Mouse (Mus musculus): ENCODE results near the gene Cpt1a. TPM values are rescaled to one million over a fixed set of nuclear protein-coding genes. Genes with fewer than 3 reads are reported as not detected.

The Cpt1a gene
- 10 to 100 TPM; 24.1 to 28.5 TPM for total RNA-seq (2021)

- intact Hi-C loops (cut with DNase I), result no loop called here
Observed at GRCm38 (mm10) chr19:3322261-3322969, at the start of gene Cpt1a. Gene Cpt1a (plus strand): TSS chr19:3322334.

GRCm38 (mm10) chr19:3273331-3273730, 48.8 kb upstream of the Cpt1a start:
- no peak for DNase-seq
- intact Hi-C loops (cut with DNase I), result no loop called here

More at GRCm38 (mm10) chr19:3322261-3322969, at the start of gene Cpt1a:
- peak; percentile 32 for DNase-seq

- intact Hi-C loops (cut with DNase I), result no loop called here
- no peak for DNase-seq
Observed at GRCm38 (mm10) chr19:3275744-3276365, 46.3 kb upstream of the Cpt1a start.

GRCm38 (mm10) chr19:3281886-3282285, 40.2 kb upstream of the Cpt1a start:
- intact Hi-C loops (cut with DNase I), result no loop called here
- no peak for DNase-seq

- peak; percentile 88 for DNase-seq
- intact Hi-C loops (cut with DNase I), result no loop called here
Observed at GRCm38 (mm10) chr19:3282572-3283467, 39.3 kb upstream of the Cpt1a start, which contains the start of the genes Mrpl21 and Ighmbp2. Gene Mrpl21 (plus strand): TSS chr19:3282901. Gene Ighmbp2 (minus strand): TSS chr19:3283017.

GRCm38 (mm10) chr19:3289006-3289405, 33.1 kb upstream of the Cpt1a start:
- no peak for DNase-seq
- intact Hi-C loops (cut with DNase I), result no loop called here

GRCm38 (mm10) chr19:3292028-3292427, 30.1 kb upstream of the Cpt1a start:
- peak; percentile 66 for DNase-seq
- intact Hi-C loops (cut with DNase I), result loop anchor here (5.0 kb wide), 1 partner anchor 160 kb away; no protein-coding TSS in a partner anchor

- no peak for DNase-seq
- intact Hi-C loops (cut with DNase I), result loop anchor here (5.0 kb wide), 1 partner anchor 159 kb away; no protein-coding TSS in a partner anchor
Observed at GRCm38 (mm10) chr19:3292993-3293392, 29.1 kb upstream of the Cpt1a start.

- intact Hi-C loops (cut with DNase I), result no loop called here
- no peak for DNase-seq
Observed at GRCm38 (mm10) chr19:3295245-3295644, 26.9 kb upstream of the Cpt1a start.

GRCm38 (mm10) chr19:3297034-3297433, 25.1 kb upstream of the Cpt1a start:
- intact Hi-C loops (cut with DNase I), result no loop called here
- DNase-seq, result no peak

GRCm38 (mm10) chr19:3297775-3298174, 24.4 kb upstream of the Cpt1a start:
- no peak for DNase-seq
- intact Hi-C loops (cut with DNase I), result no loop called here

GRCm38 (mm10) chr19:3304017-3304416, 18.1 kb upstream of the Cpt1a start:
- intact Hi-C loops (cut with DNase I), result no loop called here
- no peak for DNase-seq

GRCm38 (mm10) chr19:3307175-3307949, 14.8 kb upstream of the Cpt1a start:
- DNase-seq, result no peak
- intact Hi-C loops (cut with DNase I), result no loop called here

GRCm38 (mm10) chr19:3319341-3319740, 2.8 kb upstream of the Cpt1a start:
- DNase-seq, result no peak
- intact Hi-C loops (cut with DNase I), result no loop called here

- intact Hi-C loops (cut with DNase I), result no loop called here
- no peak for DNase-seq
Observed at GRCm38 (mm10) chr19:3320086-3320485, 2.0 kb upstream of the Cpt1a start.

GRCm38 (mm10) chr19:3320801-3321200, 1.3 kb upstream of the Cpt1a start:
- intact Hi-C loops (cut with DNase I), result no loop called here
- DNase-seq, result no peak

GRCm38 (mm10) chr19:3321617-3322016, 517 bp upstream of the Cpt1a start:
- DNase-seq, result peak; percentile 31
- intact Hi-C loops (cut with DNase I), result no loop called here

GRCm38 (mm10) chr19:3323201-3323621, 1.1 kb downstream of the Cpt1a start:
- peak; percentile 69 for DNase-seq
- intact Hi-C loops (cut with DNase I), result no loop called here

- intact Hi-C loops (cut with DNase I), result no loop called here
- peak; percentile 29 for DNase-seq
Observed at GRCm38 (mm10) chr19:3323753-3324270, 1.7 kb downstream of the Cpt1a start.

GRCm38 (mm10) chr19:3324271-3324811, 2.2 kb downstream of the Cpt1a start:
- intact Hi-C loops (cut with DNase I), result no loop called here
- no peak for DNase-seq
